Mouse (Mus musculus) effector memory CD4-positive, alpha-beta T cell, adult 5 months (primary cell): ENCODE results near the gene AI467606. TPM values are rescaled to one million over a fixed set of nuclear protein-coding genes. Genes with fewer than 3 reads are reported as not detected.

Source experiments
- polyA plus RNA-seq: library from polyadenylated mRNA; unstranded; fragments of 100-300 nt; shearing (Covaris generic); gene quantifications from one replicate; pipeline ENCODE4 v1.2.1, GENCODE M21; 2017

AI467606 gene
- 66.8 TPM for polyA plus RNA-seq

DNA sequence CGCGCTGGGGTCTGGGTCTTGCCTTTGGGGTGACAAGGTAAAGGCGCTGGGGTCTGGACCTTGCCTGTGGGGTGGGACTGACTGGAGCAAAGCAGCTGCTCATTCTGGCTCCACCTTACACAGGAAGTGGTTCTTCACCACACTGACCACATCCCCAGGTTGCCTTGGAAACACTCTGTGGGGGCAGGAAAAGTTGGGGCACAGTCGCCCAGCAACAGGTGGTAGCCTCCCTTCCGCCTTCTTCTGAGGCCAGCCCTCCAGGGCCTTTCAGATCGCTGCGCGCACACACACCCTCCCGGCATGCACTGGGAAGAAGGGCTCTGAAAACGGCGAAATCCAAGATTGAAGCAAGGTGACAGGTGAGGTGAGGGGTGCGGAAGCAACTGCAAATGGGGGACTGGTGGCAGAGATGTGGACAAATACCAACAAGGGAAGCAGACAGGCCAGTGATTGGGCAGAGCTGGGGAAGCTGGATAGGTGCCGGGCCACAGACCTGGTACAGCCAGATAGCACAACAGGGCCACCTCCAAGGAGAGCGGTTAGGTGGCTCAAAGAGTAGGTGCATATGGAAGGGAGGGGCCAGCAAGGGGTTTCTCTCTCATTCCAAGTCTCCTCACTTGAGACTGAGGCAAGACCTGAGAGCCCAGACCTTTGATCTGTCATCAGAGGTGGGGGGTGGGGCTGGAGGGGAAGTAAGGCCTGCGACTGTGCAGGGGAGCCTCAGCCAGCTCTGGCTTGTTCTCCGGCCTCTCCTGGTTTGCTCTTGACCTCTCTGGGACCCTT is at the start of gene AI467606:
Gene AI467606, plus strand, starts transcription at position 246 of the 783 bp plus-strand sequence.

DNA sequence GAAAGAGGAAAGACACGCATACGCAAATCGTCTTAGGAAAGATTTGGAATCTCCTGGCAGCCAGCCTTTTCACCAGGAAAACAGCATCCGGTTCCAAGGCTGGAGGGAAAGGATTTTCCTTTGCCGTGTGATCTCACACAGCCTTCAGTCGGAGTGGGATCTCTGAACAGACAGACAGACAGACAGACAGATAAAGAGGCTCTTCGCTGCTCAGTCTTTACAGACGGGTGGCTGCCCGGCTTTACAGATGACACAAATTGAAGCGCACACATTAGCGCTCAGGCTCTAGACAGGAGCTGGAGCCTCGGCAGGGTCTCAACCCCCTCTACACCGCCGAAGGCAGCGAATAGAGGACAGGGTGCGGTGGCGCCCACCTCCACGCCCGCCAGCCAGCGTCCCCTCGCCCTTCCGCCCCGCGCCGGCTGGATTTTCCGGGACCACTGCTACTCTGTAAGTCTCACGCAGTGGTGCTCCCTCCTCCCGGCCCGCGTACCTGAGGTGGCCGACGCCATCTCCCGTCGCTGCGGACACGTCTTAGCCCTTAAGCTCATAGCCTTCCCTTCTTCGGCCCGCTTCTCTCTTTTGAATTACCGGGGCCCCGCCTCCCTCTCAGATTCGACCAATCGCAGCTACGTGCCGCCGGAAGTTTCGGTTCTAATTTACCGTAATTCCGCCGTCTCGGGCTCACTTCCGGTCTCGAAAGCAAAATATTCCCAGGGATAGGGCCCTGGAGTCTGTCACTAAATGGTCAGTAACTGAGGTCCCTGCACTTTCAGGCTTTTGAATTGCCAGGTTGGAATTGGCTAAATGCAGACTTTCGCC is 49.1 kb upstream of the AI467606 start, which contains the start of gene Kif22:
Gene Kif22, minus strand, starts transcription at position 621 of the 822 bp plus-strand sequence.

DNA sequence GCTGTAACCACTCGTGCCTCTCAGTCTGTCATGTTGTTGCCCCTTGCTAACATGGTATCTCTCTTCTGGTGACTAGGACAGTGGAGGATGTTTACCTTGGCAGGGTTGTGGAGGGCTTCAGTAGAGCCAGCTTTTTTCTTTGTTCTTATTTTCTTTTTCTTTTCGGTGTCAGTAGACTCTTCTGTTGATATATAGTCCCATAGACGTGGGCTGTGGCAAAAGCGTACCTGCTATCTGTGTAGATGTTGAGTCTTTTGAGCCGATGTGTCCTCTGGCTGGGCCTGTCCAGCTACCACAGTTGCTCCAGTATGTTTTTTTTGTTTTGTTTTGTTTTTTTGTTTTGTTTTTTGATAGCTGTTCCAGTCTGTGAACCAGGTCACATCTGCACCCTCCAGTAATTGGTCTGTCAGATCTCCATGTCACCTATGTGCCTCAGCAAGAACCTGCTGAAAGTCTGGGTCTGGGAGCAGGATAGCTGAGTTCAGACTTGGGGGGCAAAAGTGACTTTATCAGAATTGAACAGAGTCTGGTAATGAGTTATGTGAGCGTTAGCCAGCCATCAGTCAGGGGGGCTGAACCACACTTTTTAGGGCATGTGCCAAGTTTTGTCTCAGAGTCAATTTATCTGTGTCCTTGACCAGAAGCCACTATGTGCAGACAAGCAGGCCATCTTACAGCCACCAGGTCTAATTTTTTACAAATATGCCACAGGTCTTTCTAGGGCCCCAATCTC is 3.7 kb upstream of the AI467606 start, which contains the start of gene Zg16:
Gene Zg16, minus strand, starts transcription at position 51 of the 733 bp plus-strand sequence.

DNA sequence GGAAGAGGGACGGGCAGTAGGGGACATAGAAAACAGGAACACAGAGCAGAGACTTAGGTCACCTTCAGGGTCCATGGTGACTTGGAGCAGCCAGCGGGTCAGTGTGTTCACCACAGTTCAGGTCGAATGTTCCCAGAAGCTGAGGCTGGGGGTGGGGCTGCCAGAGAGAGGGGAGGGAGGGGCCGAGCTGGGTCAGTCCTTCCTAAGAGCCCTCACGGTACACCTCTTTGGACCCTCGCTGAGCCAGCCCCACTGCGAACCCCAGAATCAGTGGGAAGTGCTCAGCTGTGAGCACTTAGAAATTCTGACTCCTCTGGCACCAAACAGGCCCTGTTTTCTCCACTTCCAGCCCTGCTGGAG is 30.7 kb downstream of the AI467606 start, which contains the start of gene Qprt:
Gene Qprt, minus strand, starts transcription at position 316 of the 360 bp plus-strand sequence.

DNA sequence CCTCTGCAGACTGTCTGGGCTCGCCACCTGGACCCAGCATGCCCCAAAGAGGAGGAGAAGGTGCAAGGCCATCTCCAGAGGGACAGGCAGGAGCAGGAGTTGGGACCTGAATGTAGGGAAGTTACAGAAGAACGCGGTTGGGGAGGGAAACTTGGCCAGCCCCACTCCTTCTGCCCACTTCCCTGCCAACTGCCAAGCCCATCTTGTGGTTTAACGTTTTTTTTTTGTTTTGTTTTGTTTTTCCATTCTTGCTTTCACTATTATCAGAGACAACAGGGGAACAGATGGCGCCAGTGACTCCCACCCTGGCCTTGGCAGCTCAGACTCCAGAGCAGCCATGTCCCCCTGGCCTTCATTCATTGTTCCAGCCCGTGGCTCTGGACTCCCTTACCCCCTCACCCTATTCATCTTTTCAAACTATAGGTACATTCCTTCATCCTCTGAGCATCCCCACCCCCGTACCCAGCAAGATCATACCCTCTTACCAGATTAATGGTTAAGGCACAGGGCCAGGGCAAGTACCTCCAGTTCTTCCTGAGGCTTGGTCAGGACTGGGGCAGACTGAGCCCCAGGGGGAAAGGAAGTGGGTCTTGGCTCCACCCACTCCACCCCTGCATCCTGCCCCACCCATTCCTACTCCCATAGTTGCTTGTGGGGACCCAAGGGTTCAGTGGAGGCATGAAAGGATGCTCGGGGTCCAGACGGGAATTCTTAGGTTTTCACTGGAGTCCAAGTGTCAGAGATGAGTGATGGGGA is 46.3 kb downstream of the AI467606 start, which contains the start of gene Spn:
Gene Spn, minus strand, starts transcription at position 562 of the 756 bp plus-strand sequence.

Other genes with a start within 250 kb of the AI467606 start
- not detected for gene Doc2a, start 243.9 kb upstream of the AI467606 start, polyA plus RNA-seq
- 8.3 TPM for gene Hirip3, start 229.4 kb upstream of the AI467606 start, polyA plus RNA-seq
- gene Ino80e, start 229.0 kb upstream of the AI467606 start, polyA plus RNA-seq, result 51.8 TPM
- gene Taok2, start 206.7 kb upstream of the AI467606 start, polyA plus RNA-seq, result 35.6 TPM
- gene Tmem219, start 168.4 kb upstream of the AI467606 start, polyA plus RNA-seq, result 28.4 TPM
- gene Kctd13, start 162.5 kb upstream of the AI467606 start, polyA plus RNA-seq, result 41.2 TPM
- gene Asphd1, start 141.8 kb upstream of the AI467606 start, polyA plus RNA-seq, result not detected
- gene Sez6l2, start 140.8 kb upstream of the AI467606 start, polyA plus RNA-seq, result 0.82 TPM
- 115 TPM for gene Cdipt, start 115.4 kb upstream of the AI467606 start, polyA plus RNA-seq
- 0.45 TPM for gene Cdiptos, start 115.3 kb upstream of the AI467606 start, polyA plus RNA-seq
- 61.2 TPM for gene Mvp, start 76.7 kb upstream of the AI467606 start, polyA plus RNA-seq
- gene Pagr1b, start 74.9 kb upstream of the AI467606 start, polyA plus RNA-seq, result not detected
- 19.7 TPM for gene Pagr1a, start 74.0 kb upstream of the AI467606 start, polyA plus RNA-seq
- 57.3 TPM for gene Gm42742, start 70.3 kb upstream of the AI467606 start, polyA plus RNA-seq
- 13.1 TPM for gene Prrt2, start 70.1 kb upstream of the AI467606 start, polyA plus RNA-seq
- 95.1 TPM for gene Maz, start 64.3 kb upstream of the AI467606 start, polyA plus RNA-seq
- gene Kif22, start 48.9 kb upstream of the AI467606 start, polyA plus RNA-seq, result 2.9 TPM
- not detected for gene Zg16, start 4.0 kb upstream of the AI467606 start, polyA plus RNA-seq
- gene Qprt, start 30.9 kb downstream of the AI467606 start, polyA plus RNA-seq, result 9.2 TPM
- gene Spn, start 46.5 kb downstream of the AI467606 start, polyA plus RNA-seq, result 49.7 TPM
- 55.9 TPM for gene Cd2bp2, start 104.7 kb downstream of the AI467606 start, polyA plus RNA-seq
- gene Tbc1d10b, start 117.1 kb downstream of the AI467606 start, polyA plus RNA-seq, result 51.9 TPM
- gene Mylpf, start 117.5 kb downstream of the AI467606 start, polyA plus RNA-seq, result 12.4 TPM
- 8.8 TPM for gene Zfp553, start 141.7 kb downstream of the AI467606 start, polyA plus RNA-seq
- 475 TPM for gene Sept1, start 141.8 kb downstream of the AI467606 start, polyA plus RNA-seq
- gene Zfp771, start 152.9 kb downstream of the AI467606 start, polyA plus RNA-seq, result 7.5 TPM
- gene Dctpp1, start 169.3 kb downstream of the AI467606 start, polyA plus RNA-seq, result 12.7 TPM
- gene Sephs2, start 182.7 kb downstream of the AI467606 start, polyA plus RNA-seq, result 24.9 TPM
- gene Itgal, start 204.9 kb downstream of the AI467606 start, polyA plus RNA-seq, result 346 TPM